Mouse (Mus musculus) liver, embryonic 12.5 days (tissue): ENCODE results near the gene Scaf8. TPM values are rescaled to one million over a fixed set of nuclear protein-coding genes. Genes with fewer than 3 reads are reported as not detected.
"Not testable (repeated sequence)": the region's sequence is repeated elsewhere in the genome, so short reads cannot be mapped to it uniquely, and the experiment has no call there.

Experiments used
- ATAC-seq: fragments of 200-750 bp; cut with Nextera tagmentation; 2 replicates; pipeline ENCODE4 v1.8.0; 2017; ENCODE audit warnings: moderate number of reproducible peaks, mild to moderate bottlenecking, moderate library complexity
- H3K27ac ChIP-seq: fragments of 300-500 bp; sonication (generic); 2 replicates; pipeline ENCODE4 v1.5.1; 2016; ENCODE audit warnings: mild to moderate bottlenecking
- H3K27me3 ChIP-seq: fragments of 300-500 bp; sonication (generic); replicated peaks from 2 replicates; pipeline ENCODE4 v1.6.1; 2016; ENCODE audit warnings: mild to moderate bottlenecking, moderate library complexity
- H3K36me3 ChIP-seq: fragments of 300-500 bp; sonication (generic); 2 replicates; pipeline ENCODE4 v1.6.1; 2016; ENCODE audit warnings: mild to moderate bottlenecking, moderate library complexity
- H3K4me1 ChIP-seq: fragments of 300-500 bp; sonication (generic); 2 replicates; pipeline ENCODE4 v1.6.1; 2016
- H3K4me2 ChIP-seq: fragments of 300-500 bp; sonication (generic); 2 replicates; pipeline ENCODE4 v1.6.1; 2016; ENCODE audit warnings: mild to moderate bottlenecking, moderate library complexity
- H3K4me3 ChIP-seq: fragments of 300-500 bp; sonication (generic); 2 replicates; pipeline ENCODE4 v1.5.1; 2016; ENCODE audit warnings: mild to moderate bottlenecking, moderate library complexity
- H3K9ac ChIP-seq: fragments of 300-500 bp; sonication (generic); 2 replicates; pipeline ENCODE4 v1.6.1; 2016; ENCODE audit warnings: mild to moderate bottlenecking, moderate library complexity
- H3K9me3 ChIP-seq: fragments of 300-500 bp; sonication (generic); replicated peaks from 2 replicates; pipeline ENCODE4 v1.6.1; 2016; ENCODE audit warnings: mild to moderate bottlenecking, moderate library complexity
- WGBS: fragments of 180-500 bp; shearing (Covaris S2); methylation state at CpG from one replicate; pipeline ENCODE4 v1.1.7; 2016; ENCODE audit not compliant: insufficient replicate concordance; 5-methylcytosine and 5-hydroxymethylcytosine counted together
- polyA plus RNA-seq: library from polyadenylated mRNA; unstranded; fragments of >200 nt; fragmentation: Nextera tagmentation; extraction: Ambion mirVana; gene quantifications from 2 replicates; pipeline ENCODE4 v1.2.1, GENCODE M21; 2016

Scaf8 gene
- polyA plus RNA-seq, 1 experiment from 2014 or later = 15.8 TPM

GRCm38 (mm10) chr17:3128716-3129115, 13.9 kb downstream of the Scaf8 start:
- no peak overlapping the region for H3K27ac ChIP-seq
- no peaks in the 10 kb centered on the region for H3K27me3 ChIP-seq
- H3K9me3 ChIP-seq = no peaks in the 10 kb centered on the region
- peaks cover 48% of the 10 kb centered on the region for H3K36me3 ChIP-seq
- H3K4me3 ChIP-seq = no peak overlapping the region
- H3K4me1 ChIP-seq = no peaks in the 10 kb centered on the region
- H3K9ac ChIP-seq = no peak overlapping the region
- no peak overlapping the region for H3K4me2 ChIP-seq
- 88% methylated on average over 1 of the region's 1 CpGs for WGBS
- ATAC-seq = no peak

- Histone ChIP-seq H3K27ac (no peak overlapping the region), H3K36me3 (peaks cover 48% of the 10 kb centered on the region), H3K4me1 (peaks cover 3% of the 10 kb centered on the region; the same call in 1 of the 2 replicates), H3K27me3 (no peaks in the 10 kb centered on the region), H3K9ac (no peak overlapping the region), H3K4me3 (no peak overlapping the region), H3K4me2 (no peak overlapping the region), H3K9me3 (no peaks in the 10 kb centered on the region)
- WGBS = 77% methylated on average over 3 of the region's 3 CpGs
- ATAC-seq = no peak
Measured at GRCm38 (mm10) chr17:3129791-3130190, 15.0 kb downstream of the Scaf8 start.

GRCm38 (mm10) chr17:3135346-3135745, 20.6 kb downstream of the Scaf8 start:
- Histone ChIP-seq H3K9me3 (no peaks in the 10 kb centered on the region), H3K4me2 (no peak overlapping the region), H3K9ac (no peak overlapping the region), H3K27ac (no peak overlapping the region), H3K36me3 (peaks cover 33% of the 10 kb centered on the region), H3K27me3 (no peaks in the 10 kb centered on the region), H3K4me3 (no peak overlapping the region), H3K4me1 (peaks cover 47% of the 10 kb centered on the region)
- ATAC-seq = no peak

- Histone ChIP-seq H3K36me3 (peaks cover 33% of the 10 kb centered on the region), H3K27me3 (no peaks in the 10 kb centered on the region), H3K27ac (no peak overlapping the region), H3K4me1 (peaks cover 55% of the 10 kb centered on the region), H3K4me3 (no peak overlapping the region), H3K4me2 (no peak overlapping the region), H3K9ac (no peak overlapping the region), H3K9me3 (no peaks in the 10 kb centered on the region)
- ATAC-seq = no peak
- 77% methylated on average over 7 of the region's 7 CpGs for WGBS
Measured at GRCm38 (mm10) chr17:3136127-3136526, 21.4 kb downstream of the Scaf8 start.

DNA sequence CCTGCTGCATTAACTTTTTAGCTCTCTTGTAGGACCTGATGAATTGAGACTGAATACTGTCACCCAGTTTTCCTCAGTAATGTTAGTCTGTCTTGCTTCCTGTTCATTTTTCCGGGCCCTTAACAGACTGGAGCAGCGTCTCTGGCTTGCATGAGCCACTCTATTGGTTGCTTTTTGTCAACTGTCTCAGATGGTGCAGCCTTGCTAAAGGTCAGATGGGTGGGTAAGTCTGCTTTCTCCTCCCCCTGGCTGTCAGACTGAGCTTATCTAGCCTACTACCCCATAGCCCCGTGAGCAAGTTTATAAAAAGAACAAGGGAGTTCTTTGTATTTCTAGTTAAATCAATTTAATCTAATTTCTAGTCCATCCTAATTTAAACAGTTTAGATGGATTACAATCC, 23.6 kb downstream of the Scaf8 start:
- Histone ChIP-seq H3K27ac (peak overlapping the region; percentile 50), H3K36me3 (peaks cover 14% of the 10 kb centered on the region), H3K4me3 (no peak overlapping the region), H3K4me2 (peak overlapping the region; percentile 46), H3K4me1 (peaks cover 65% of the 10 kb centered on the region), H3K27me3 (no peaks in the 10 kb centered on the region), H3K9ac (no peak overlapping the region), H3K9me3 (no peaks in the 10 kb centered on the region)
- peak; percentile 85 for ATAC-seq
- WGBS = 16% methylated on average over 3 of the region's 3 CpGs

DNA sequence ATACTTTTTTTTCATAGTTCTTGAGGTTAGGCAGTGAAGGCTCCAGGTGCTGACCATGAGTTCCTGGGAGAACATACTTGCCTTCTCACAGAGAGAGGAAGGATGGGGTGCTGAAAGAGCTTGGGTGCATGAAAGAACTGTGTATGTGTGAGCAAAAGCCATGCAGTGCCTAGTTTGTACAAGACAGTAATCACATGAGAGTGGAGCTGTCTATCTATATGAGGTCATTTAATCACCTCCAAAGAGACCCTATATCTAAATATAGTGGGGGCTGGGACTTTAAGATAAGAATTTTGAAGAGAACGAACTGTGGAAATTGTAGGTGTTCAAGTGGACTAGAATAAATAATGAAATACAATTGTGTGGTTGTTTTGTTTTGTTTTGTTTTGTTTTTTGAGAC, 25.3 kb downstream of the Scaf8 start:
- peaks cover 16% of the 10 kb centered on the region for H3K36me3 ChIP-seq
- 9% methylated on average over 1 of the region's 1 CpGs for WGBS
- peak; percentile 79 for ATAC-seq
- peaks cover 60% of the 10 kb centered on the region for H3K4me1 ChIP-seq
- H3K4me3 ChIP-seq = no peak overlapping the region
- peak overlapping the region; percentile 7; the same call in 1 of the 2 replicates for H3K9ac ChIP-seq
- peak overlapping the region; percentile 48 for H3K4me2 ChIP-seq
- H3K27ac ChIP-seq = peak overlapping the region; percentile 51; the same call in 1 of the 2 replicates
- no peaks in the 10 kb centered on the region for H3K27me3 ChIP-seq
- no peaks in the 10 kb centered on the region for H3K9me3 ChIP-seq

DNA sequence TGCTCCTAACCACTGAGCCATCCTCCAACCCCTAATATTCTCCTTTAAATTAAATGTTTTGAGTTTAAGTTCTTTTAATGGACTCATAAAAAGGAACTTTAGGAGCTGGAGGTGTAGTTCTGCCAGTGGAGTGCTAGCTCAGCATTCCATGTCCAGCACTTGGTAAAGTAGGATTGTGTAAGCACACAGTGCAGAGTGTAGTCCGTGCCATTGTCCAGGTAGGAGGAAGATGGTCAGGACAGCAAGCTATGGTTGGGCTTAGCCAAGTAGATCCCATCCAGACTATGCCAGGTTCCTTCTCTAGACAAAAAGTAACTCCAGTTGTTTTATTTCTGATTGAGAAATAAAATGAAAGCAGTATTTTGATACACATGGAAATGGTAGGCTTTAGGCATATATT, 34.1 kb downstream of the Scaf8 start:
- no peaks in the 10 kb centered on the region for H3K9me3 ChIP-seq
- ATAC-seq = 0 out of 2 replicates have a peak, but pooled peaks have one; percentile 40
- no peak overlapping the region for H3K4me2 ChIP-seq
- 72% methylated on average over 1 of the region's 1 CpGs for WGBS
- no peak overlapping the region for H3K9ac ChIP-seq
- H3K27me3 ChIP-seq = no peaks in the 10 kb centered on the region
- no peak overlapping the region for H3K4me3 ChIP-seq
- H3K36me3 ChIP-seq = peaks cover 43% of the 10 kb centered on the region
- H3K27ac ChIP-seq = no peak overlapping the region
- peaks cover 11% of the 10 kb centered on the region; the same call in 1 of the 2 replicates for H3K4me1 ChIP-seq

GRCm38 (mm10) chr17:3149541-3149940, 34.8 kb downstream of the Scaf8 start:
- 14% methylated on average over 1 of the region's 1 CpGs for WGBS
- H3K4me1 ChIP-seq = peaks cover 11% of the 10 kb centered on the region; the same call in 1 of the 2 replicates
- H3K9me3 ChIP-seq = no peaks in the 10 kb centered on the region
- H3K9ac ChIP-seq = no peak overlapping the region
- no peak overlapping the region for H3K4me2 ChIP-seq
- H3K27me3 ChIP-seq = no peaks in the 10 kb centered on the region
- 0 out of 2 replicates have a peak overlapping the region, but pooled peaks have one; percentile 13 for H3K27ac ChIP-seq
- ATAC-seq = peak; percentile 59; the same call in 1 of the 2 replicates
- H3K4me3 ChIP-seq = no peak overlapping the region
- peaks cover 50% of the 10 kb centered on the region for H3K36me3 ChIP-seq

DNA sequence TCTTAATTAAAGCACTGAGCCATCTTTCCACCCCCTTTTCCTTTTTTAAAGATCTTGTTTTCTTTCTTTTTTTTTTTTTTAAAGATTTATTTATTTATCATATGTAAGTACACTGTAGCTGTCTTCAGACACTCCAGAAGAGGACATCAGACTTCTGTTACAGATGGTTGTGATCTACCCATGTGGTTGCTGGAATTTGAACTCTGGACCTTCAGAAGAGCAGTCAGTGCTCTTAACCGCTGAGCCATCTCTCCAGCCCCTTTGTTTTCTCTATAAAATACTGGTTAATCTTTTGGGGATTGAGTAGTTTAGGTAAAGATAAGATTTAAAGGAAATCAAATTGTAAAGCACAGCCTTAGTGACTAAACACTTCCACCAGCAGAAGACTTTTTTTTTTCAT, 35.9 kb downstream of the Scaf8 start:
- not testable (repeated sequence) for H3K9me3 ChIP-seq, ATAC-seq, H3K4me3 ChIP-seq, H3K9ac ChIP-seq, H3K4me2 ChIP-seq, H3K27me3 ChIP-seq, H3K27ac ChIP-seq
- H3K4me1 ChIP-seq = peaks cover 11% of the 10 kb centered on the region
- H3K36me3 ChIP-seq = peaks cover 50% of the 10 kb centered on the region
- WGBS = 50% methylated on average over 1 of the region's 1 CpGs

- H3K4me3 ChIP-seq = no peak overlapping the region
- H3K4me2 ChIP-seq = no peak overlapping the region
- no peak for ATAC-seq
- H3K27ac ChIP-seq = no peak overlapping the region
- H3K27me3 ChIP-seq = no peaks in the 10 kb centered on the region
- H3K4me1 ChIP-seq = peaks cover 16% of the 10 kb centered on the region
- no peak overlapping the region for H3K9ac ChIP-seq
- peaks cover 52% of the 10 kb centered on the region for H3K36me3 ChIP-seq
- H3K9me3 ChIP-seq = no peaks in the 10 kb centered on the region
Measured at GRCm38 (mm10) chr17:3151181-3151580, 36.4 kb downstream of the Scaf8 start.

DNA sequence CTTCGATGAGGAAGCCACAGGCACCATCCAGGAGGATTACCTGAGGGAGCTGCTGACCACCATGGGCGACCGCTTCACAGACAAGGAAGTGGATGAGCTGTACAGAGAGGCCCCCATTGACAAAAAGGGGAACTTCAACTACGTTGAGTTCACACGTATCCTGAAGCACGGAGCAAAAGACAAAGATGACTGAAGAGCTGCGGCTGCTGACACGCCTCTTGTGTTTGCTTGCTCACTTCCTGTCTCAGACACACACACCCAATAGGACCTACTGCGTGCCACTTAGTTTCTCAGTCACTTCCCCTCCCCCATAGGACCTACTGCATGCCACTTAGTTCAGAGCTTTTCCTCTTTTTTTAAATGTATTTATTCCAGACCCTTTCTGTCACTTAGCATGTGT, 41.4 kb downstream of the Scaf8 start:
- H3K9me3 ChIP-seq, H3K27me3 ChIP-seq, H3K4me3 ChIP-seq, H3K9ac ChIP-seq, H3K4me2 ChIP-seq, H3K4me1 ChIP-seq, H3K27ac ChIP-seq: not testable (repeated sequence)
- ATAC-seq = peak; percentile 64
- WGBS = 40% methylated on average over 9 of the region's 9 CpGs
- peaks cover 61% of the 10 kb centered on the region for H3K36me3 ChIP-seq

DNA sequence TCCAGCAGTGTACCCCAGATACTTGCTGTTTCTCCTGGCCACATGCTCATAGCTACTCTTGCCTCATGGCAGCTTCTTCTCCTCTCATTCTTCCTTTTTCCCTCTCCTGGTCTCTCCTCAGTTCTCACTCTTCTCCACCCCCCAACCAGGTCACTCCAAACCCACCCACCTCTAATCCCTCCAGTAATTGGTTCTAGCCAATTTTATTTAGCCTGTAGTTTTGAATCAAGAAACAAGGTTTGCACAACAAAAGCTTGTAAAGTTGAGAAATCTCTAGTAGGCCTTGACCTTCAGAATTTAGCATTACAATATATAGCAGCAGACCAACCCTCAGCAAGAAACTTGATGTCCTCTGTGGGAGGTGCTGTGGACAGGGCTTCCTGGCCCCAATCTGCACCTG, 42.2 kb downstream of the Scaf8 start:
- Histone ChIP-seq H3K9ac (no peak overlapping the region), H3K4me1 (peaks cover 7% of the 10 kb centered on the region), H3K36me3 (peaks cover 63% of the 10 kb centered on the region), H3K4me3 (no peak overlapping the region), H3K4me2 (no peak overlapping the region), H3K9me3 (no peaks in the 10 kb centered on the region), H3K27me3 (no peaks in the 10 kb centered on the region), H3K27ac (no peak overlapping the region)
- ATAC-seq = no peak

GRCm38 (mm10) chr17:3162905-3163304, 48.1 kb downstream of the Scaf8 start:
- no peak overlapping the region for H3K27ac ChIP-seq
- H3K9me3 ChIP-seq = no peaks in the 10 kb centered on the region
- H3K27me3 ChIP-seq = no peaks in the 10 kb centered on the region
- peaks cover 58% of the 10 kb centered on the region for H3K36me3 ChIP-seq
- no peak overlapping the region for H3K9ac ChIP-seq
- H3K4me1 ChIP-seq = no peaks in the 10 kb centered on the region
- no peak overlapping the region for H3K4me2 ChIP-seq
- H3K4me3 ChIP-seq = no peak overlapping the region
- WGBS = 90% methylated on average over 4 of the region's 4 CpGs
- no peak for ATAC-seq
